Mouse (Mus musculus): ENCODE data around the gene Galk1. TPM values are rescaled to one million over a fixed set of nuclear protein-coding genes. Genes with fewer than 3 reads are reported as not detected.
A peak's percentile ranks its signal among the peaks of the same experiment; 100 is the strongest.
"Not testable (repeated sequence)": the region's sequence is repeated elsewhere in the genome, so short reads cannot be mapped to it uniquely, and the experiment has no call there.

Gene Galk1
- polyA plus RNA-seq, 1 experiment from 2014 or later, result 189 TPM

DNA sequence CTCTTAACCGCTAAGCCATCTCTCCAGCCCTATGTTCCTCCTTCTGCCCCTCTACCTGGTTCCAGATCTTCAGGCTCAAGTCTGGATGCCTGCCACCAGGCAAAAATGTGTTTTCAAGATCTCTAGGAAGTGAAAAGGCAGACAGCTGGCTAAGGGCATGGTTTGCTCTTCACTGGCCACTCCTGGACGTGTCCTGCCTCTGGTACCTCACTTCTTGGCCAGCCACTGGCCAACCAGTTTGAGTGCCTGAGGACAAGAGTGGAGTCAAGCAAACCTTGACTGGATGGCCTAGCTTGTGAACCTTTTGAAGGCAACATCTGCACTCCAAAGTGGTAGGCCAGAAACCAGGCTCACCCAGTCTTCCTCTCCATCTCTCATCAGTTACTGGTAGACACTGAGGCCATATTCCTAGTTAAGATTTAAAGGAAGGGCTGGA lies 7.5 kb upstream of the Galk1 start:
- H3K4me1 ChIP-seq, result peaks cover 8% of the 10 kb centered on the region
- no peak for ATAC-seq (ENCODE audit: insufficient number of reproducible peaks, insufficient read depth, low FRiP score, low TSS enrichment, low read depth)
- no peaks in the 10 kb centered on the region for H3K9me3 ChIP-seq
- H3K36me3 ChIP-seq, result peaks cover 17% of the 10 kb centered on the region
- 83% methylated on average over 2 of the region's 2 CpGs for WGBS
- no peak overlapping the region for H3K4me3 ChIP-seq
- H3K27me3 ChIP-seq, result no peaks in the 10 kb centered on the region
- H3K9ac ChIP-seq, result no peak overlapping the region
- peak overlapping the region; percentile 33; the same call in 1 of the 2 replicates for H3K27ac ChIP-seq
- no peak overlapping the region for H3K4me2 ChIP-seq

DNA sequence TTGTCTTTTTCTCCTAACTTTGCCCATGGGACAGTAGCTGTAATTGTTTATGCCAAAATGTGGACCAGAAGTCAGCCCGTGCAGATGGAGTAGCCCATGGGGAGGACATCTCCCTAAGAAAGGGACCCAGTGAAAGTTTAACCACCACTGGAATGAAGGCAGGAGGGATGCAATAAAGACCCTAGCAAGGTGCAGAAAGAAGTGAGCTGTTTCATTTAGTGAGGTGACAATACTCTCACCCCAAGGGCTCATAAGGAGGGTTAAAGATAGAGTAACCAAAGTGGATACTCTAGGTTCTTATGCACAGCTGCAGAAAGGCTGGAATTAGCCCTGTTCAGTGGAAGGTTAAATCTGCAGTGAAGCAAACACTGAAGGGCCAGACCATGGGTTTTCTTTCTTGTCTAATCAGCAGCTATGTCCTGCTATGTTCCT lies 6.9 kb upstream of the Galk1 start:
- Histone ChIP-seq H3K27me3 (no peaks in the 10 kb centered on the region), H3K4me3 (no peak overlapping the region), H3K36me3 (peaks cover 17% of the 10 kb centered on the region), H3K4me2 (no peak overlapping the region), H3K9me3 (no peaks in the 10 kb centered on the region), H3K4me1 (peaks cover 8% of the 10 kb centered on the region), H3K9ac (no peak overlapping the region), H3K27ac (no peak overlapping the region)
- 55% methylated on average over 1 of the region's 1 CpGs for WGBS
- ATAC-seq (ENCODE audit: insufficient number of reproducible peaks, insufficient read depth, low FRiP score, low TSS enrichment, low read depth), result no peak

DNA sequence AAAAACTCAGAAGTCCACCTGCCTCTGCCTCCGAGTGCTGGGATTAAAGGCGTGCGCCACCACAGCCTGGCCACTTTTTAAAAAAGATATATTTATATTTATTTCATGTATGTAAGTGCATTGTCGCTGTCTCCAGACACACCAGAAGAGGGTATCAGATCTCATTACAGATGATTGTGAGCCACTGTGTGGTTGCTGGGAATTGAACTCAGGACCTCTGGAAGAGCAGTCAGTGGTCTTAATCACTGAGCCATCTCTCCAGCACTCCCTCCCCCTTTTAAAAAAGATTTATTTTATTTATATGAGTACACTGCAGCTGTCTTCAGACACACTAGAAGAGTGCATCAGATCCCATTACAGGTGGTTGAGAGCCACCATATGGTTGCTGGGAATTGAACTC lies 6.3 kb upstream of the Galk1 start:
- not testable (repeated sequence) for H3K4me2 ChIP-seq; H3K27ac ChIP-seq; ATAC-seq (ENCODE audit: insufficient number of reproducible peaks, insufficient read depth, low FRiP score, low TSS enrichment, low read depth); H3K4me1 ChIP-seq; H3K9ac ChIP-seq; H3K4me3 ChIP-seq; H3K9me3 ChIP-seq; H3K27me3 ChIP-seq
- peaks cover 17% of the 10 kb centered on the region for H3K36me3 ChIP-seq
- 93% methylated on average over 4 of the region's 4 CpGs for WGBS

DNA sequence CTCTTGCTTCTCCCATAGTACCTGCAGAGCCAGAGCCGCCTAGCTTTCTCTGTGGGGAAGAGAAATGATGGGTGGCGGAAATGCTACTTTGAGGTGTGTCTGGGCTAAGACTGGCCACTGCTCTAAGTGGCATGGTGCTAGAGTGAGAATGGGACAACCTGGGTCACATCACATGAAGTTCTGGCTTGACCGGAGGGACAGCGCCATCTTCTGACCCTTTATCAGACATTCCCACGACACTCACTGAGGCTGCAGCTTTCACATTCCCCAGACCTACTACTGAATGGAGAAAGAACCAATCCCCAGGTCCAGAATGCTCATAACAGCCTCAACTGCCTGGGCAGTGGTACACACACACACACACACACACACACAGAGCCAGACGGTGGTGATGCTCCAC lies 5.6 kb upstream of the Galk1 start:
- Histone ChIP-seq H3K27me3 (no peaks in the 10 kb centered on the region), H3K4me2 (no peak overlapping the region), H3K4me1 (peaks cover 10% of the 10 kb centered on the region), H3K9me3 (no peaks in the 10 kb centered on the region), H3K4me3 (no peak overlapping the region), H3K27ac (no peak overlapping the region), H3K36me3 (peaks cover 14% of the 10 kb centered on the region), H3K9ac (no peak overlapping the region)
- WGBS, result 28% methylated on average over 6 of the region's 6 CpGs
- no peak for ATAC-seq (ENCODE audit: insufficient number of reproducible peaks, insufficient read depth, low FRiP score, low TSS enrichment, low read depth)

DNA sequence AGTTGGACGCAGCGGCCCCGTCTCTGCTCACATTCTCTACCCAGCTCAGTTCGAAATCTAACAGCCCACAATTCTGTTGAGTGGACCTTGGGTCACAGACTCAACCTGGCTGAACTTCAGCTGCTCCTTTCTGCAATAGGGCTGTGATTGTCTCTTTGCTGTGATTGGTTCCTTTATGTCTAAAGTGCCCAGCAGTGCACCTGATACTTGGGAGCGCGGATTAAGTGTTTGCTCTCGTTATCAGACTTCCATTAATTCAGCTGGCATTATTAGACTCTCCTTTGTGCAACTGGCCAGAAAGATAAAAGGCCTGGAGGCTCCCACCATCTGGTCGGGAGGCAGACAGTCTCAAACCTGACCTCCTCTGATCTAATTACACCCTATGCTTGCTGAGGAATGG lies 2.3 kb upstream of the Galk1 start:
- no peak overlapping the region for H3K4me2 ChIP-seq
- H3K9ac ChIP-seq, result 0 out of 2 replicates have a peak overlapping the region, but pooled peaks have one; percentile 22
- peaks cover 20% of the 10 kb centered on the region for H3K4me1 ChIP-seq
- no peaks in the 10 kb centered on the region for H3K9me3 ChIP-seq
- no peak overlapping the region for H3K27ac ChIP-seq
- H3K27me3 ChIP-seq, result no peaks in the 10 kb centered on the region
- ATAC-seq (ENCODE audit: insufficient number of reproducible peaks, insufficient read depth, low FRiP score, low TSS enrichment, low read depth), result no peak
- H3K4me3 ChIP-seq, result no peak overlapping the region
- H3K36me3 ChIP-seq, result peaks cover 8% of the 10 kb centered on the region
- 61% methylated on average over 8 of the region's 8 CpGs for WGBS

DNA sequence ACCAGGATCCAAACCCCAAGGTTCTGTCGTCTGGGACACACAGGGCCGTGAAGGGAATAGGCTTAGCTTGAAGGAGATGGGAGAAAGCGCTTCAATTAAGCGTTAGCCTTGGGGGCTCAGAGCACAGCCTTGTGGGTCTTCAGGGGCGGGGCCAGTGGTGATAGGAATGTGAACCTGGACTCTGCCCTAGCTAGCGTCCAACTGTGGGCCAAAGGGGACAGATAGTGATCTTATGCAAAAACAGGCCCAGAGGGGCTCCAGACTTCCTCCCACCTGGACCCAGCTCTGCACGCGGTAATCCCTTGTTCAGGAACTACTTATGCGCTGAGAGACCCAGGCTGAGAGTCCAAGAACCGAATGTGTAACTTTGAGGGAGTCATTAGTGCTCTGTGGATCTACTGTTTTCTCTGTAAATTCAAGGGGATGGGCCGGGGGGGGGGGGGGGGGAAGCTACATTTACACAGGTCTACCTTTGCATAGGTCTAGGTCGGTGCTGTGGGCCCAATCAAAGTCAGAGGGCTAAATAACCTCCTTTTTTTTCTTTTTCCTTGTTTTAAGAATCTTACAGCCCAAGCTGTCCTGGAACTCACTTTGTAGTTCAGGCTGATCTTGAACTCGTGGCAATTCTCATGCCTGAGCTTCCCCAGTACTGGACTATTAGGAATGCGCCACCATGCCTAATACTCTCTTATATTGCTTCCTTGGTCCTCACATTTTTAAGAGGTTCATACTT lies 824 bp downstream of the Galk1 start:
- Histone ChIP-seq H3K27me3 (no peaks in the 10 kb centered on the region), H3K4me3 (peak overlapping the region; percentile 74), H3K4me1 (peaks cover 20% of the 10 kb centered on the region), H3K27ac (peak overlapping the region; percentile 96), H3K9ac (peak overlapping the region; percentile 88), H3K9me3 (no peaks in the 10 kb centered on the region), H3K4me2 (peak overlapping the region; percentile 70), H3K36me3 (peaks cover 39% of the 10 kb centered on the region)
- ATAC-seq (ENCODE audit: insufficient number of reproducible peaks, insufficient read depth, low FRiP score, low TSS enrichment, low read depth), result no peak
- 11% methylated on average over 14 of the region's 14 CpGs for WGBS

DNA sequence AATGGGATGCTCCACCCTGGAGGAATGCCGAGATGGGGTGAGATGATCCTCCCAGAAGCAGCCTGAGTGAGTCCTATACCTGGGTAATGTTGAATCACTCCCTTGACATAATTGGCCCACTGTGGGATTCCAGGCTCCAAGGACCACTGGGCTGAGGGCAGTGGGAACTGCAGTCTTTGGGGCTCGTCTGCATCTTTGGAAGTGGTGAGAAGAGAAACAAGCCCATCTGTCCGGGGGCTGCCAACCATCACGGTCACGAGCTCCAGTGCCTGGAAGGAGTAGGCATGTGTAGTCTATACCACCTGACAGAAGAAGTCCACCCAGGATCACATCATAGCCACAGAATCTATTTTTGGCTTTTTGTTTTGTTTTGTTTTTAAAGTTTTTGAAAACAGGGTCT lies 1.6 kb downstream of the Galk1 start:
- peaks cover 42% of the 10 kb centered on the region for H3K36me3 ChIP-seq
- H3K9ac ChIP-seq, result peak overlapping the region; percentile 88; the same call in 1 of the 2 replicates
- no peak overlapping the region for H3K27ac ChIP-seq
- no peaks in the 10 kb centered on the region for H3K9me3 ChIP-seq
- peaks cover 26% of the 10 kb centered on the region for H3K4me1 ChIP-seq
- H3K4me2 ChIP-seq, result peak overlapping the region; percentile 70; the same call in 1 of the 2 replicates
- no peaks in the 10 kb centered on the region for H3K27me3 ChIP-seq
- no peak overlapping the region for H3K4me3 ChIP-seq
- no peak for ATAC-seq (ENCODE audit: insufficient number of reproducible peaks, insufficient read depth, low FRiP score, low TSS enrichment, low read depth)
- 83% methylated on average over 5 of the region's 5 CpGs for WGBS

DNA sequence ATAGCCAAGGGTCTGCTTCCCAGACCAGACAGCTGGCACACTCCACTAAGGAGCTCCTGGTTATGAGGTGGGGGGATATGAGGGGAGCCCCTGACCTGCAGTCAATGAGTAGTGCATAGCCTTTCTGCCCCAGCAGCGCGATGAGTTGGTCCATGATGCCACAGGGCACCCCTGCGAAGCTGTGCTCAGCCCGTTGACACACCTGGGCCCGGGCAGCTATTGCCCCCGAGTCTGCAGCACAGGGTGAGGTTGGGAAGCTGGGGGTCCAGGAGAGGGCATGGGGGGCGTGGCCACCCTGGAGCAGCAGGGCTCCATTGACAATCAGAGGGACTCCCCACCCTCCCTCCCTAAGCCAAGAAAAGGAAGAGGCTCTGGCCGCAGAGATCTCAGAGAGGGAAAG lies 2.4 kb downstream of the Galk1 start:
- Histone ChIP-seq H3K36me3 (peaks cover 42% of the 10 kb centered on the region), H3K9ac (no peak overlapping the region), H3K4me1 (peaks cover 34% of the 10 kb centered on the region), H3K9me3 (no peaks in the 10 kb centered on the region), H3K4me3 (no peak overlapping the region), H3K27ac (no peak overlapping the region), H3K27me3 (no peaks in the 10 kb centered on the region; the same call in 1 of the 2 replicates), H3K4me2 (no peak overlapping the region)
- WGBS, result 91% methylated on average over 8 of the region's 8 CpGs
- no peak for ATAC-seq (ENCODE audit: insufficient number of reproducible peaks, insufficient read depth, low FRiP score, low TSS enrichment, low read depth)

DNA sequence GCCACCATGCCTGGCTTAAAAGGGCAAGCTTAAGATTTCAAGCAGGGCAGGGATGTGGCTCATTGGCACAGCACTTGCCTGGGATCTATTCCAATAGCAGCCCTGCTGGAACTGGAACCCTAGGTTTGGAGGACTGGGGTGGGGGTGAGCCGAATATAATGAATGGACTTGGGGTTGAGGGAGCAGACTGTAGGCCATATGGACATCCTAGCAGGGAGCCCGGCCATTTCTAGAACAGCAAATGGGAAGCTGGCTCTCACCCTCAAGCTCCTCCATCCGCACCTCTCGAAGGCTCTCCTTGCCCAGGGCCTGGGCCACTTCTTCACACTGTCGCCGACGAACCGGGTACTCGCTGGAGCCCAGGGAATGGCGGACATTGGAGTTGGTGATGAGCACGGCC lies 2.9 kb downstream of the Galk1 start:
- Histone ChIP-seq H3K9ac (no peak overlapping the region), H3K36me3 (peaks cover 42% of the 10 kb centered on the region), H3K4me2 (no peak overlapping the region), H3K27ac (no peak overlapping the region), H3K4me3 (no peak overlapping the region), H3K9me3 (no peaks in the 10 kb centered on the region), H3K27me3 (no peaks in the 10 kb centered on the region; the same call in 1 of the 2 replicates), H3K4me1 (peaks cover 39% of the 10 kb centered on the region)
- 92% methylated on average over 11 of the region's 11 CpGs for WGBS
- no peak for ATAC-seq (ENCODE audit: insufficient number of reproducible peaks, insufficient read depth, low FRiP score, low TSS enrichment, low read depth)

DNA sequence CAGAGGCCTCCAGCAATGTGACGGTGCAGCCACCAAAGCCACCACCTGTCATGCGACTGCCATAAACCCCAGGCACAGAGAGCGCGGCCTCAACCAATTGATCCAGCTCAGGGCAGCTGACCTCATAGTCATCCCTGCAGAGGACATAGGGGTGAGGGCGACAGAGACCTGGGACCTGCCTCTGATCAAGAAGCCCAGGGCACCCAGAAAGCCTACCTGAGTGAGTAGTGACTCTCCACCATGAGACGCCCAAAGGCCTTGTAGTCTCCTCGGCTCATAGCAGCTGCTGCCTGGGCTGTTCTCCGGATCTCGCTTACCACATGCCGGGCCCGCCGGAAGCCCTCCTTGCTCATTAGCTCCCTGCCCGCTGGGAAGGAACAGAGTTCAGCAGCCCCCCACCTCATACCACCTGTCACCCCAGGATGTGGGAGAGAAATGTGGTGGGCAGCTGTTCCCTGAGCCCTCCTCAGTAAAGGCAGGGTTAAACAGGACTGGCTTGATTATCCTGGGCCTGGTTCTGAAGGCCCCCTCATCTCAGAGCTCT lies 3.6 kb downstream of the Galk1 start:
- no peak overlapping the region for H3K4me2 ChIP-seq
- no peaks in the 10 kb centered on the region for H3K9me3 ChIP-seq
- H3K4me1 ChIP-seq, result peaks cover 42% of the 10 kb centered on the region
- no peak overlapping the region for H3K4me3 ChIP-seq
- no peak overlapping the region for H3K27ac ChIP-seq
- no peak for ATAC-seq (ENCODE audit: insufficient number of reproducible peaks, insufficient read depth, low FRiP score, low TSS enrichment, low read depth)
- no peak overlapping the region for H3K9ac ChIP-seq
- H3K36me3 ChIP-seq, result peaks cover 42% of the 10 kb centered on the region
- no peaks in the 10 kb centered on the region; the same call in 1 of the 2 replicates for H3K27me3 ChIP-seq
- 90% methylated on average over 13 of the region's 13 CpGs for WGBS

DNA sequence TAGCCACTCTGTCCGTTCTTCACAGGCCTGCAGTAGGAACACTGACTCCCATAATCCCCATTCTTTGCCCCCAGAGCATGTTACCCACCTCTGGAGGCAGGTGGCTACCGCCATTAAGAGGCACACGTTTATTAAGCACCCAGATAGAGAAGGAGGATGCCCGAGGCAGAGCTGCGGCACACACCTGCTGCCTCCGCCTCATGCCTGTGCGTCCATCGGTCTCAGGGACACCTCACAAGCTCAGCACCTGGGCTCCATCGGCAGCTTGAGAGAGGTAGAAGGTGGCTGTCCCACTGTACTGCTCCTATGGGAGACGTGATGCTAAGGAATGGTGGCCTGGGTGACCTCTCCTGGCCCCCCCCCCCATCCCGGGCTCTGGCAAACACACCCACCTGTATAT lies 4.1 kb downstream of the Galk1 start:
- no peak overlapping the region for H3K4me2 ChIP-seq
- no peak overlapping the region for H3K27ac ChIP-seq
- no peaks in the 10 kb centered on the region for H3K9me3 ChIP-seq
- no peak overlapping the region for H3K4me3 ChIP-seq
- no peaks in the 10 kb centered on the region; the same call in 1 of the 2 replicates for H3K27me3 ChIP-seq
- peaks cover 42% of the 10 kb centered on the region for H3K4me1 ChIP-seq
- peaks cover 44% of the 10 kb centered on the region for H3K36me3 ChIP-seq
- no peak overlapping the region for H3K9ac ChIP-seq
- 84% methylated on average over 11 of the region's 11 CpGs for WGBS
- ATAC-seq (ENCODE audit: insufficient number of reproducible peaks, insufficient read depth, low FRiP score, low TSS enrichment, low read depth), result no peak
